Mouse (Mus musculus) midbrain, embryonic 11.5 days (tissue): ENCODE measurements around the gene Cd37. TPM values are rescaled to one million over a fixed set of nuclear protein-coding genes. Genes with fewer than 3 reads are reported as not detected.
A peak's percentile ranks its signal among the peaks of the same experiment; 100 is the strongest.

Experiments used
- ATAC-seq: fragments of 200-750 bp; cut with Nextera tagmentation; 2 replicates; pipeline ENCODE4 v1.8.0; 2017; ENCODE audit warnings: moderate TSS enrichment, moderate library complexity; ENCODE audit not compliant: low FRiP score
- DNase-seq: peaks from one replicate; pipeline ENCODE4 v3.0.0; 2015; ENCODE audit warnings: low spot score; ENCODE audit errors: missing footprints
- H3K27ac ChIP-seq: fragments of 300-500 bp; sonication (generic); 2 replicates; pipeline ENCODE4 v1.5.1; 2014; ENCODE audit warnings: low read depth, low read length
- H3K27me3 ChIP-seq: fragments of 300-500 bp; sonication (generic); 2 replicates; pipeline ENCODE4 v1.6.1; 2014; ENCODE audit warnings: mild to moderate bottlenecking, low read length, moderate library complexity, mixed read lengths; ENCODE audit not compliant: control insufficient read depth, insufficient read depth
- H3K36me3 ChIP-seq: fragments of 300-500 bp; sonication (generic); 2 replicates; pipeline ENCODE4 v1.6.1; 2014; ENCODE audit warnings: mild to moderate bottlenecking, low read length, moderate library complexity, mixed read lengths; ENCODE audit not compliant: control insufficient read depth, insufficient read depth
- H3K4me1 ChIP-seq: fragments of 300-500 bp; sonication (generic); 2 replicates; pipeline ENCODE4 v1.6.1; 2014; ENCODE audit warnings: low read length; ENCODE audit not compliant: control insufficient read depth, insufficient read depth
- H3K4me2 ChIP-seq: fragments of 300-500 bp; sonication (generic); 2 replicates; pipeline ENCODE4 v1.6.1; 2014; ENCODE audit warnings: mild to moderate bottlenecking, moderate library complexity
- H3K4me3 ChIP-seq: fragments of 300-500 bp; sonication (generic); 2 replicates; pipeline ENCODE4 v1.5.1; 2014; ENCODE audit warnings: low read depth, low read length
- H3K9ac ChIP-seq: fragments of 300-500 bp; sonication (generic); 2 replicates; pipeline ENCODE4 v1.6.1; 2014; ENCODE audit warnings: low read length
- H3K9me3 ChIP-seq: fragments of 300-500 bp; sonication (generic); 2 replicates; pipeline ENCODE4 v1.6.1; 2016; ENCODE audit warnings: low read length; ENCODE audit not compliant: control insufficient read depth
- WGBS: fragments of 180-500 bp; shearing (Covaris S2); extraction: QIAGEN DNeasy Blood & Tissue Kit; methylation state at CpG from one replicate; pipeline ENCODE4 v1.1.7; 2014; 5-methylcytosine and 5-hydroxymethylcytosine counted together
- polyA plus RNA-seq: library from polyadenylated mRNA; unstranded; fragments of >200 nt; fragmentation: Nextera tagmentation; extraction: Ambion mirVana; gene quantifications from 2 replicates; pipeline ENCODE4 v1.2.1, GENCODE M21; 2014

The Cd37 gene
- polyA plus RNA-seq, 1 experiment from 2014 or later, result 0.81 TPM

DNA sequence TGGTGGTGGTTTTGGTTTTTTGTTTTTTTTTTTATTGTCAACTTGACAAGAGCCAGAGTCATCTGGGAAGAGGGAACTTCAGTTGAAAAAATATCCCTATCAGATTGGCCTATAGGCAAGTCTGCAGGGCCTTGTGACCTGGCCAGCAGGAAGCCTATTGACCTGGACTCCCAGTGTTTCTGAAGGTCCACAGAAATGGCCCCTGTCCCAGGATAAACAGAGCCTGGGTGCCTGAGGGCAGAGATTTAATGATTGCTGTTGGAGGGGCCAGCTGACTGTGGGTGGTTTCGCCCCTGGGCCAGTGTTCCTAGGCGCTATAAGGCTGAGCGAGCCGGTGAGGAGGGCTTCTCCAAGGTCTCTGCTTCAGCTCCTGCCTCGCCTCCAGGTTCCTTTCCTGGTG, 25.2 kb downstream of the Cd37 start:
- H3K4me3 ChIP-seq, result no peak overlapping the region
- no peak overlapping the region for H3K9ac ChIP-seq
- no peak overlapping the region for H3K4me2 ChIP-seq
- peaks cover 12% of the 10 kb centered on the region for H3K27me3 ChIP-seq
- H3K36me3 ChIP-seq, result peaks cover 6% of the 10 kb centered on the region; the same call in 1 of the 2 replicates
- no peak overlapping the region for H3K27ac ChIP-seq
- ATAC-seq (no peak), DNase-seq (no peak)
- H3K4me1 ChIP-seq, result peaks cover 19% of the 10 kb centered on the region
- H3K9me3 ChIP-seq, result no peaks in the 10 kb centered on the region
- 72% methylated on average over 5 of the region's 5 CpGs for WGBS

DNA sequence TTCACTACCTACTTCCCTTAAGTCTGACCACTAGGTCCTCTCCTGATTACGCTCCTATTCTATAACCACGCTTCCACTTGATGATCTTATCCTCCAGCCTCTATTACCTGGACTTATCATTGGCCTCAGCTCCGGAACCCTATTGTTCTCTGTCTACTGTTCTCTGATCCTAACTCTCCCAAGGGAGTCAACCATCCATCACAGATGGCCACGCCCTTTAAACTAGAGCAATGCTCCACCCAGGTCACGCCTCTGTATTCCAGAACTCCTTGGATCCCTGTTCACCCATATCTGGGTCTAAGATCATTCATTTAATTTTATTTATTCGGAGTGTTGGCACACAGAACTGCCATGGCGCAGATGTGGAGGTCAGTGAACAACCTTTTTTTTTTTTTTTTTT, 26.6 kb downstream of the Cd37 start:
- H3K9me3 ChIP-seq, result peaks cover 4% of the 10 kb centered on the region; the same call in 1 of the 2 replicates
- no peak overlapping the region for H3K4me3 ChIP-seq
- H3K4me2 ChIP-seq, result no peak overlapping the region
- no peaks in the 10 kb centered on the region for H3K36me3 ChIP-seq
- WGBS, result 74% methylated on average over 7 of the region's 7 CpGs
- ATAC-seq (no peak), DNase-seq (no peak)
- peaks cover 12% of the 10 kb centered on the region for H3K27me3 ChIP-seq
- H3K9ac ChIP-seq, result no peak overlapping the region
- peaks cover 7% of the 10 kb centered on the region for H3K4me1 ChIP-seq
- H3K27ac ChIP-seq, result no peak overlapping the region

DNA sequence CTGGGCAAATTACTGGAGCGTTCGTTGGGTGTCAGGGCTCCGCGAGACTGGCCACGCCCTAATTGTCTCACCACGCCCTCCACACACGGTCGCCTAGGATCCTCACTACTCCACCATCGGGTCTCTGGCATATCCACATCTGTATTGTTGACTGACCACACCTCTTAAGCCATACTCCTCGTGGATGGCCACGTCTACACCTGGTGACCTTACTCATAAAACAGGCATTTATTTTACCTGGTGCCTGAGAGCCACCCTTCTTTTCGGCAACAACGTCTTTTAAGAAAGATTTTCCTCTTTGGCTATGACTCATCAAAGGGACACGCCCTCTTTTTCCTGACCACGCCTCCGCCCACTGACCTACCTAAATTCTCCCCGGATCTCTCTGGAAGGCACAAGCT, 27.1 kb downstream of the Cd37 start, which contains the start of gene Dkkl1:
TSS of gene Dkkl1 (minus strand) at position 297 of the 401 bp plus-strand sequence.
- 7% methylated on average over 17 of the region's 17 CpGs for WGBS
- Histone ChIP-seq H3K9ac (no peak within 1 kb of the TSS), H3K27ac (no peak within 1 kb of the TSS), H3K9me3 (peaks cover 4% of the 10 kb centered on the region; the same call in 1 of the 2 replicates), H3K27me3 (peaks cover 12% of the 10 kb centered on the region), H3K36me3 (no peaks in the 10 kb centered on the region), H3K4me2 (no peak within 1 kb of the TSS), H3K4me3 (no peak within 1 kb of the TSS), H3K4me1 (peaks cover 2% of the 10 kb centered on the region)
- DNase-seq, result no peak
- no peak for ATAC-seq

DNA sequence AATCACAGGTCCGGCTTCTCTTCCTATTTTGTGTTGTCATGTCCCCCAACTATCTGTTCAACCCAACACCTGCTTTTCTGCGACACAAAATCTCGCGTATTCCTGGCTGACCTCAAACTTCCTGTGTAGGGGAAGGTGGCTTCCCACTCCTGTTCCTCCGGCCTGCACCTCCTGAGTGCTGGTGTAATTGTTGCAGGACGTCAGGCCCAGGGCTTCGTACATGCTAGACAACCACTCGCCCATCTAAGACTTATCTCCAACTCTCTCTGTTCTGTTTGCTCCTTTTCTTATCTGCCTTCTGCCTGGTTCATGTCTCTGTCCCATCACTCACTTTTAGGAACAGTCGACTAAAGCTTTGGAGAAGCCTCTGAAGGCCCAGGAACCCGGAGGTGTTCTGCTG, 27.8 kb downstream of the Cd37 start:
- no peak overlapping the region for H3K4me3 ChIP-seq
- H3K9me3 ChIP-seq, result peaks cover 4% of the 10 kb centered on the region; the same call in 1 of the 2 replicates
- no peak overlapping the region for H3K27ac ChIP-seq
- no peak for ATAC-seq
- no peaks in the 10 kb centered on the region for H3K36me3 ChIP-seq
- H3K4me2 ChIP-seq, result no peak overlapping the region
- H3K27me3 ChIP-seq, result peaks cover 12% of the 10 kb centered on the region
- H3K4me1 ChIP-seq, result no peaks in the 10 kb centered on the region
- WGBS, result 82% methylated on average over 10 of the region's 10 CpGs
- H3K9ac ChIP-seq, result no peak overlapping the region
- no peak for DNase-seq

DNA sequence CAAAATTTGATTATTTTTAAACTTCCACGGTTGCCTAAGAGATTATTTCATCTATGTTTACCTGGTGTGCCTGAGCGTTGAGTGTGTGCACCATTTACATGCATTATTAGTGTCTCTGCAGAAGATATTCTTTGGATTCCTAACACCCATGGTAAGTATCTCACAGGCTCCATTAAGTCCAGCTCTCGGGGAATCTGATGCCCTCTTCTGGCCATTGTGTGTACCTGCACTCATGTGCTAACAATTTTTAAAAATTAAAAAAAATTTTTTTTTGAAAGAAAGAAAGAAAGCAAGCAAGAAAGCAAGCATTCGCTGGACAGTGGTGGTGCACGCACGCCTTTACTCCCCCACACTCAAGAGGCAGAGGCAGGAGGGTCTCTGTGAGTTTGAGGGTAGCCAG, 30.7 kb downstream of the Cd37 start:
- no peak for ATAC-seq
- Histone ChIP-seq H3K9ac (no peak overlapping the region), H3K36me3 (no peaks in the 10 kb centered on the region), H3K27me3 (peaks cover 12% of the 10 kb centered on the region), H3K9me3 (peaks cover 4% of the 10 kb centered on the region; the same call in 1 of the 2 replicates), H3K4me1 (no peaks in the 10 kb centered on the region), H3K4me2 (no peak overlapping the region), H3K27ac (no peak overlapping the region), H3K4me3 (no peak overlapping the region)
- 80% methylated on average over 6 of the region's 6 CpGs for WGBS
- DNase-seq, result no peak

DNA sequence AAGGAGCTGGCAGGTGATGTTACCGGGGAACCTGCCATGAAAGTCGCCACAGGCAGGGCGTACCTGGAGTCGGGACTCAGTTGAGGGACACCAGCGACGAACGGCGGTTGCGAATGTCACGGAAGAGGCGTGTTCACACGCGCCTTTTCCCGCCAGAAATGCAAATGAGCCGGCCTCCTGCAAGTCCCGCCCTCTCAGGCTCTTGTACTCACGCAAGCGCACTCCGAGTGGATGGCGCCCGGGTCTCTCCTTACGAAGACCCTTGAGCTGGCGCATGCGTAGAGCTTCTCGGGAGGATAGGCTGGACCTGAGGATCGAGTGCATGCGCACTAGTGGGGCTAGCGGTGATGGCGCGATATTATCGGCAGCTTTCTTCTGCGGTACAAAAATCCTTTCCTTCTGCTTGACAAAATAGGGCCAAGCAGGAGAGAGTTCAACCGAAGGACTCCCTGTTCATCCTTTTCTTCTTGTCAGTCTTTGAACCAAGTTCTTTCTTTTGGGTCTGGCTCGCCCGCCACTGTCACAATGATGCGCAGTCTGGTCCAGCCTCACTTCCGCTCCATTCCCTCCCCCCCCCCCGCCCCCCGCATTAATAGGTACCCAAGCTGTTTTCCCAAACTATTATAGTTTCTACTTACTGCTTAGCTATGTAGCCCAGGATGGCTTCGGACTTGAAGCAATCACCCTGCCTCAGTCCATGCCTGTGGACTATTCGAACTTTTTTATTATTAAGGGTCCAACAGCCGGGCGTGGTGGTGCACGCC, 34.4 kb downstream of the Cd37 start, which contains the start of gene Ccdc155:
TSS of gene Ccdc155 (minus strand) at position 513 of the 764 bp plus-strand sequence.
- H3K9me3 ChIP-seq, result peaks cover 4% of the 10 kb centered on the region; the same call in 1 of the 2 replicates
- peak; percentile 98 for ATAC-seq
- peak; percentile 99 for DNase-seq
- no peak within 1 kb of the TSS for H3K27ac ChIP-seq
- no peaks in the 10 kb centered on the region for H3K27me3 ChIP-seq
- peak within 1 kb of the TSS; percentile 28 for H3K4me3 ChIP-seq
- H3K36me3 ChIP-seq, result no peaks in the 10 kb centered on the region
- WGBS, result 9% methylated on average over 44 of the region's 44 CpGs
- no peaks in the 10 kb centered on the region for H3K4me1 ChIP-seq
- H3K4me2 ChIP-seq, result peak within 1 kb of the TSS; percentile 34
- peak within 1 kb of the TSS; percentile 49 for H3K9ac ChIP-seq

DNA sequence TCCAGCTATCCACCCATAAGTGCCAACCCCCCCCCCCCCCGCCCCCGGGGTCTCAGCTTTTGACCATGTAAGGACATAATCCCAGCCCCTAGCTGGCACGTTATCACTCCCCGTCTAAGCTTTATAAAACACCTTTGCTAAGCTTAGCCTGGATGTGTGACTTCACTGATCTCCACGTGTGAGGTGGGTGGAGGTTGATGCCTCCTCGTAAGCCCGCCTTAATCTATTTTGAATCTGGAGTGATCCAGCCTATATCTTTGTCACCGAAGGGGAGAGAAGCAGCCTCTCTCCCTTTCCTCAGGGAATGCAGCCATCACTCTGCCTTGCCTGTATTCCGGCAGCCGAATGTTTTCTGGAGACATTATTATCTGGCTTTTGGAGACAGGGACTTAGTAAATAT, 36.3 kb downstream of the Cd37 start:
- no peaks in the 10 kb centered on the region for H3K9me3 ChIP-seq
- H3K27ac ChIP-seq, result no peak overlapping the region
- H3K4me3 ChIP-seq, result no peak overlapping the region
- H3K4me1 ChIP-seq, result no peaks in the 10 kb centered on the region
- DNase-seq (no peak), ATAC-seq (no peak)
- H3K36me3 ChIP-seq, result no peaks in the 10 kb centered on the region
- WGBS, result 63% methylated on average over 10 of the region's 10 CpGs
- H3K9ac ChIP-seq, result no peak overlapping the region
- no peak overlapping the region for H3K4me2 ChIP-seq
- H3K27me3 ChIP-seq, result no peaks in the 10 kb centered on the region

DNA sequence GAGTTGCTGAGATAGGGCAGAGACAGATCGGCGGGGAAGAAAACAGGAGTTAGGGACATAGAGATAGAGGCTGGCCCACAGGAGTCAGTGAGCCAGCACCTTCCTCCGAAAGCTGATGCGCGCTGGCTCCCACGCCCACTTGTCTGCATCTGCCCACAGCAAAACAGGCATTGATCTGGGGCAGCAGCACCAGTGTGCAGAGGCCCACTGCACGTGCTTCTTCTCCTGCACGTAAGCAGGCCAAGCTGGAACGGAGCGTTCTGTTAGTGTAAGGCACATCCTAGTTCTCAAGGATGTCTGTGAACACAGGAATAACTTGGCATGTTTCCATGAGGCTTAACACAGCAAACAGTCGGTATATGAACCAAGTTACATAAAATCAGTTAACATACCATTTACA, 40.0 kb downstream of the Cd37 start:
- no peak overlapping the region for H3K4me2 ChIP-seq
- H3K4me3 ChIP-seq, result no peak overlapping the region
- H3K9ac ChIP-seq, result no peak overlapping the region
- H3K4me1 ChIP-seq, result no peaks in the 10 kb centered on the region
- no peaks in the 10 kb centered on the region for H3K9me3 ChIP-seq
- DNase-seq, result no peak
- no peaks in the 10 kb centered on the region for H3K27me3 ChIP-seq
- no peaks in the 10 kb centered on the region for H3K36me3 ChIP-seq
- WGBS, result 86% methylated on average over 11 of the region's 11 CpGs
- H3K27ac ChIP-seq, result no peak overlapping the region
- ATAC-seq, result no peak

DNA sequence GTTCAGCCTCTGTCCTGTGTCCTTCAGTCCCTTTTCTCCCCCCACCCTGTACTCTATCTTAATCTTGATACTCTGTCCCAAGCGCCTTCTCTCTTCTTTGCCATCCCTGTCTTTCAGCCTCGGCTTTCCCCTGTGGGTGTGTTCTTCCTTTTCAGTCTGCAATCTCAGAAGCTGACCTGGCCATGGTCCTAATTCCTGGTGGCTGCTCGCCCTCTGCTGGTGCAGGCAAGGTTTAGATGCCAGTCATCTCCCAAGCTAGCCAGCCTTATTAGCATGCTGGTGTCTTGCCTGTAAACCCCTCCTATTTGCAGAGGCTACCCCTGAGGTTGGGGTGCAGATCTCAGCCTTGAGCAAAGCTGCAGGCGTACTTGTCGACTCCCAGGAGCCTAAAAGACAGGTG, 40.5 kb downstream of the Cd37 start:
- H3K27ac ChIP-seq, result no peak overlapping the region
- no peaks in the 10 kb centered on the region for H3K9me3 ChIP-seq
- no peak overlapping the region for H3K4me2 ChIP-seq
- no peaks in the 10 kb centered on the region for H3K27me3 ChIP-seq
- H3K36me3 ChIP-seq, result no peaks in the 10 kb centered on the region
- DNase-seq, result no peak
- peak; percentile 73; the same call in 1 of the 2 replicates for ATAC-seq
- no peak overlapping the region for H3K4me3 ChIP-seq
- H3K9ac ChIP-seq, result no peak overlapping the region
- H3K4me1 ChIP-seq, result no peaks in the 10 kb centered on the region
- 12% methylated on average over 5 of the region's 5 CpGs for WGBS
